ENCODE assay signal across 22 mouse cellular contexts in the genomic region with DNA sequence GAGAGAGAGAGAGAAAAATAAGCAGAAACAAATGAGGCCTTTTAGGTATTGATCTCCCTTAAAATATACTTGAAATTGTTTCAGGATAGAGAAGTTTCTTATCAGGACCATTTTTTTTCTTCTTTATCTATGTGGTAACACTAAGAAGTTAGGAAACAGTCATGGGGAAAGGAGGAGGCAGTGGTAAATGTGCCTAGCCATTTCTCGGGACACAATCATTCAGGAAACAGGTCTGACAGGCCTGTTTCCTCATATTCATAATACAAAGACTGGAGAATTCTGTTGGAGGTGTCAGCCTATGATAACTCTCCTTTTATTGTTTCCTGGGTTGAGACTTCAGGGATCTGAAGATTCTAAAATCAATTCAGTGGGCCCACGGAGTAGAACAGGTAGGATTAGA.
"Had no signal": no experiment of that assay in that cellular context is flagged by ENCODE, and none has a peak within 500 bp of the region (broad histone marks: within the 10 kb centered on the region; RNA-seq: fewer than 3 reads in every experiment).

No protein-coding gene starts in this region.

- H3K27ac ChIP-seq: limb, embryonic 12.5 days; limb, embryonic 15.5 days; liver, embryonic 14.5 days; midbrain, embryonic 12.5 days; midbrain, embryonic 15.5 days; neural tube, embryonic 12.5 days; neural tube, embryonic 15.5 days; stomach, postnatal 0 days had no signal

- DNase-seq: kidney, postnatal 14 days; kidney, postnatal 4 days; left cerebral cortex, postnatal 4 days; liver, postnatal 0 days; lung, embryonic 14.5 days; lung, postnatal 10 days; lung, postnatal 36 days; right cerebral cortex, adult 18-20 months; right cerebral cortex, postnatal 14 days; right cerebral cortex, postnatal 4 days; thymus, adult 2 months; thymus, postnatal 14 days; thymus, postnatal 4 days had no signal

- H3K27me3 ChIP-seq: limb, embryonic 15.5 days; midbrain, embryonic 12.5 days; midbrain, embryonic 15.5 days; neural tube, embryonic 12.5 days; neural tube, embryonic 15.5 days had no signal

- H3K9me3 ChIP-seq: limb, embryonic 12.5 days; limb, embryonic 15.5 days; midbrain, embryonic 12.5 days; midbrain, embryonic 15.5 days; neural tube, embryonic 12.5 days; neural tube, embryonic 15.5 days had no signal

- H3K9ac ChIP-seq: limb, embryonic 12.5 days; limb, embryonic 15.5 days; liver, embryonic 14.5 days; liver, postnatal 0 days; lung, embryonic 14.5 days; midbrain, embryonic 12.5 days; midbrain, embryonic 15.5 days; neural tube, embryonic 12.5 days; neural tube, embryonic 15.5 days had no signal

- H3K4me1 ChIP-seq: limb, embryonic 15.5 days; midbrain, embryonic 15.5 days; neural tube, embryonic 12.5 days; neural tube, embryonic 15.5 days had no signal

- H3K4me3 ChIP-seq: limb, embryonic 12.5 days; limb, embryonic 15.5 days; midbrain, embryonic 12.5 days; midbrain, embryonic 15.5 days; neural tube, embryonic 12.5 days; neural tube, embryonic 15.5 days had no signal

- H3K36me3 ChIP-seq: limb, embryonic 12.5 days; limb, embryonic 15.5 days; midbrain, embryonic 12.5 days; midbrain, embryonic 15.5 days; neural tube, embryonic 12.5 days; neural tube, embryonic 15.5 days had no signal

- H3K4me2 ChIP-seq: limb, embryonic 12.5 days; limb, embryonic 15.5 days; liver, embryonic 11.5 days; lung, embryonic 14.5 days; midbrain, embryonic 12.5 days; midbrain, embryonic 15.5 days; neural tube, embryonic 12.5 days; neural tube, embryonic 15.5 days had no signal

- ATAC-seq: liver, postnatal 0 days; midbrain, embryonic 15.5 days had no signal
